8 mouse cellular contexts compared by ENCODE assay signal in the genomic region with DNA sequence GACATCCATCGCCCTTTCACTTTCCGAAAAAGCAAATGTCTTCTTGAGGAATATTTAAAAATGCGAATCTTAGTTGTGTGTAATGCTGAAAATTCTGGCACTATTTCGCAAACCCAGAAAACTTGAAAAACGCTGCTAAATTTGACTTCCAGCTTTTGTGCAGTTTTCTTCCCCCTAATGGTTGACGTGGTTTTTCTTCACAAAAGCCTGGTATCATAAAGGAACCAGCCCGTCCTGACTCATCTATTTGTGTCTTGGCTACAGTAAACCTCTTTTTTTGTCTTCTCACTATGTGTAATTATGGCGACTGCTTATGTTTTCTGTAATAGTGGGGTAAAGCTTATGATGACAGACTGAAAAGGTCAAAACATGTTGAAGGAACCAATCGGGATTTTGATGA. TPM values are rescaled to one million over a fixed set of nuclear protein-coding genes. Genes with fewer than 3 reads are reported as not detected.
DNase-seq lines count a peak whose midpoint lies in the region; ATAC-seq and TF ChIP-seq lines count a peak whose summit lies in the region.

No protein-coding gene starts in this region.

- no peak for TF ChIP-seq POLR2A in liver, adult 2 months (IDR thresholded peaks at IDR 0.05; ENCODE audit: extremely low read depth, insufficient read depth, low read length)
- no peak for TF ChIP-seq POLR2A in cerebellum, adult 2 months (IDR thresholded peaks at IDR 0.05; ENCODE audit: borderline replicate concordance, insufficient read depth, low read length)

- H3K4me3 ChIP-seq in liver, adult 2 months (ENCODE audit: insufficient read depth, low read depth, low read length) = peak overlapping the region; percentile 26; the same call in 1 of the 2 replicates
- peak overlapping the region; percentile 70 for H3K4me3 ChIP-seq in embryonic facial prominence, embryonic 12.5 days
- peak overlapping the region; percentile 76 for H3K4me3 ChIP-seq in limb, embryonic 11.5 days (ENCODE audit: low read depth, low read length)
- H3K4me3 ChIP-seq in neural tube, embryonic 15.5 days (replicated peaks) = peak overlapping the region; percentile 71
- H3K4me3 ChIP-seq in cerebellum, adult 2 months (replicated peaks; ENCODE audit: insufficient read depth, low read depth, low read length) = no peak overlapping the region

- peak; percentile 36 for DNase-seq in liver, adult 2 months (ENCODE audit: extremely low read depth, low read depth, low spot score)
- DNase-seq in liver = no peak
- DNase-seq in limb, embryonic 11.5 days (ENCODE audit: low spot score) = no peak
- no peak for DNase-seq in frontal cortex, postnatal 36 days (ENCODE audit: low spot score in 2 of 2)
- DNase-seq in cerebellum, adult 2 months = no peak
- no peak for DNase-seq in spleen, postnatal 14 days (ENCODE audit: low spot score in 2 of 2)

- 30% methylated on average over 9 of the region's 9 CpGs for WGBS in liver, adult 2 months
- whole genome bisulfite sequencing in embryonic facial prominence, embryonic 12.5 days = 19% methylated on average over 9 of the region's 9 CpGs
- WGBS in limb, embryonic 11.5 days = 34% methylated on average over 9 of the region's 9 CpGs
- WGBS in neural tube, embryonic 15.5 days = 19% methylated on average over 9 of the region's 9 CpGs
- 8% methylated on average over 9 of the region's 9 CpGs for WGBS in cerebellum, adult 2 months

- H3K9ac ChIP-seq in liver, adult 2 months (ENCODE audit: low read depth, low read length) = no peak overlapping the region
- peak overlapping the region; percentile 92 for H3K9ac ChIP-seq in embryonic facial prominence, embryonic 12.5 days
- H3K9ac ChIP-seq in limb, embryonic 11.5 days (ENCODE audit: low read length) = peak overlapping the region; percentile 97
- peak overlapping the region; percentile 95 for H3K9ac ChIP-seq in neural tube, embryonic 15.5 days (replicated peaks)

- H3K4me2 ChIP-seq in embryonic facial prominence, embryonic 12.5 days (replicated peaks) = peak overlapping the region; percentile 88
- peak overlapping the region; percentile 95 for H3K4me2 ChIP-seq in limb, embryonic 11.5 days (ENCODE audit: low read depth, severe bottlenecking)
- peak overlapping the region; percentile 98 for H3K4me2 ChIP-seq in neural tube, embryonic 15.5 days

- no peak for TF ChIP-seq CTCF in liver, adult 2 months (IDR thresholded peaks at IDR 0.05; ENCODE audit: low read depth, low read length)
- TF ChIP-seq CTCF in cerebellum, adult 2 months (IDR thresholded peaks at IDR 0.05; ENCODE audit: borderline replicate concordance, insufficient read depth, low read depth, low read length) = no peak

- H3K27me3 ChIP-seq in liver, adult 2 months (ENCODE audit: control insufficient read depth, insufficient read depth, low read length) = no peaks in the 10 kb centered on the region
- no peaks in the 10 kb centered on the region for H3K27me3 ChIP-seq in embryonic facial prominence, embryonic 12.5 days
- no peaks in the 10 kb centered on the region for H3K27me3 ChIP-seq in limb, embryonic 11.5 days (ENCODE audit: control insufficient read depth, insufficient read depth, low read length)
- no peaks in the 10 kb centered on the region for H3K27me3 ChIP-seq in neural tube, embryonic 15.5 days (replicated peaks)
- no peaks in the 10 kb centered on the region for H3K27me3 ChIP-seq in cerebellum, adult 2 months (ENCODE audit: control insufficient read depth, insufficient read depth, low read length)

- H3K36me3 ChIP-seq in liver, adult 2 months (ENCODE audit: control insufficient read depth, insufficient read depth, low read length) = no peaks in the 10 kb centered on the region
- H3K36me3 ChIP-seq in embryonic facial prominence, embryonic 12.5 days = no peaks in the 10 kb centered on the region
- no peaks in the 10 kb centered on the region for H3K36me3 ChIP-seq in limb, embryonic 11.5 days (ENCODE audit: control insufficient read depth, insufficient read depth, low read length)
- H3K36me3 ChIP-seq in neural tube, embryonic 15.5 days = no peaks in the 10 kb centered on the region

- 0 out of 2 replicates have a peak overlapping the region, but pooled peaks have one; percentile 12 for H3K27ac ChIP-seq in liver, adult 2 months (replicated peaks; ENCODE audit: insufficient read depth, low read depth, low read length)
- peak overlapping the region; percentile 100 for H3K27ac ChIP-seq in embryonic facial prominence, embryonic 12.5 days
- peak overlapping the region; percentile 99 for H3K27ac ChIP-seq in limb, embryonic 11.5 days (replicated peaks; ENCODE audit: low read depth, low read length)
- H3K27ac ChIP-seq in neural tube, embryonic 15.5 days (replicated peaks) = peak overlapping the region; percentile 100
- no peak overlapping the region; the same call in 1 of the 2 replicates for H3K27ac ChIP-seq in cerebellum, adult 2 months (ENCODE audit: insufficient read depth, low read length)

- no peaks in the 10 kb centered on the region for H3K4me1 ChIP-seq in liver, adult 2 months (ENCODE audit: control insufficient read depth, insufficient read depth, low read length)
- H3K4me1 ChIP-seq in embryonic facial prominence, embryonic 12.5 days = peaks cover 6% of the 10 kb centered on the region
- H3K4me1 ChIP-seq in limb, embryonic 11.5 days (ENCODE audit: control insufficient read depth, insufficient read depth, low read length) = peaks cover 9% of the 10 kb centered on the region; the same call in 1 of the 2 replicates
- peaks cover 33% of the 10 kb centered on the region for H3K4me1 ChIP-seq in neural tube, embryonic 15.5 days
- no peaks in the 10 kb centered on the region; the same call in 1 of the 2 replicates for H3K4me1 ChIP-seq in cerebellum, adult 2 months (ENCODE audit: control insufficient read depth, insufficient read depth, low read length)

- H3K9me3 ChIP-seq in embryonic facial prominence, embryonic 12.5 days = no peaks in the 10 kb centered on the region
- no peaks in the 10 kb centered on the region for H3K9me3 ChIP-seq in limb, embryonic 11.5 days (ENCODE audit: control insufficient read depth, low read length)
- no peaks in the 10 kb centered on the region for H3K9me3 ChIP-seq in neural tube, embryonic 15.5 days (replicated peaks)

- H3K79me2 ChIP-seq in liver, adult 2 months (ENCODE audit: control insufficient read depth, insufficient read depth, low read length) = no peaks in the 10 kb centered on the region

- no peak for ATAC-seq in embryonic facial prominence, embryonic 12.5 days (ENCODE audit: insufficient number of reproducible peaks, insufficient read depth, low FRiP score, low TSS enrichment)
- ATAC-seq in limb, embryonic 11.5 days (ENCODE audit: insufficient number of reproducible peaks, low FRiP score, low TSS enrichment, low read depth) = no peak
- no peak for ATAC-seq in neural tube, embryonic 15.5 days (ENCODE audit: low FRiP score)

RNA-seq across cellular contexts. Expression of a gene that starts 8.9 kb away (rescaled TPM):
- total RNA-seq in liver, adult 2 months (2014; rRNA removed) = 8.1 and 9.1 TPM in 2 replicates
- 5.9 and 7.5 TPM in 2 replicates for polyA plus RNA-seq in liver, adult 2 months (2012; rRNA removed)
- 15.0 and 15.9 TPM in 2 replicates for polyA plus RNA-seq in embryonic facial prominence, embryonic 12.5 days (2016; fragmentation: Nextera tagmentation; extraction: Ambion mirVana)
- polyA plus RNA-seq in limb, embryonic 11.5 days (2014; fragmentation: Nextera tagmentation; extraction: Ambion mirVana) = 12.4 and 13.4 TPM in 2 replicates
- polyA plus RNA-seq in neural tube, embryonic 15.5 days (2015; fragmentation: Nextera tagmentation; extraction: Ambion mirVana) = 13.4 and 13.7 TPM in 2 replicates
- 16.6 and 18.6 TPM in 2 replicates for polyA plus RNA-seq in cerebellum, adult 2 months (2012; rRNA removed)

RNA-seq across cellular contexts. Expression of a gene that starts 58.6 kb away (rescaled TPM):
- 0.37 and 0.74 TPM in 2 replicates for total RNA-seq in liver, adult 2 months (2014; rRNA removed)
- 0.86 and 1.2 TPM in 2 replicates for polyA plus RNA-seq in liver, adult 2 months (2012; rRNA removed)
- polyA plus RNA-seq in embryonic facial prominence, embryonic 12.5 days (2016; fragmentation: Nextera tagmentation; extraction: Ambion mirVana) = 71.3 and 77.2 TPM in 2 replicates
- 67.2 and 73.2 TPM in 2 replicates for polyA plus RNA-seq in limb, embryonic 11.5 days (2014; fragmentation: Nextera tagmentation; extraction: Ambion mirVana)
- polyA plus RNA-seq in neural tube, embryonic 15.5 days (2015; fragmentation: Nextera tagmentation; extraction: Ambion mirVana) = 31.0 and 32.2 TPM in 2 replicates
- polyA plus RNA-seq in cerebellum, adult 2 months (2012; rRNA removed) = 2.3 and 2.6 TPM in 2 replicates
